Mouse (Mus musculus) lung, adult 10 weeks (tissue): ENCODE results near the gene Yipf3. TPM values are rescaled to one million over a fixed set of nuclear protein-coding genes. Genes with fewer than 3 reads are reported as not detected.

Experiments used
- polyA plus RNA-seq: library from polyadenylated mRNA; stranded (reverse); fragments of 350-450 nt; fragmentation: Illumina TruSeq; extraction: RNeasy Lipid Tissue Mini Kit (QIAGEN cat#74804); gene quantifications from one replicate; pipeline ENCODE4 v1.2.3, GENCODE M21; 2014; ENCODE audit warnings: low read depth, low replicate concordance; ENCODE audit not compliant: insufficient read depth

The Yipf3 gene
- polyA plus RNA-seq, result 85.3 TPM

GRCm38 (mm10) chr17:46247512-46248188 lies at the start of gene Yipf3, which contains the start of gene Polr1c:
TSS of gene Yipf3 (plus strand) at chr17:46248080.
TSS of gene Polr1c (minus strand) at chr17:46248054.

GRCm38 (mm10) chr17:46202421-46203071 lies 45.3 kb upstream of the Yipf3 start, which contains the start of the genes Polh and Xpo5:
TSS of gene Polh (minus strand) at chr17:46202645.
TSS of gene Xpo5 (plus strand) at chr17:46202782.

GRCm38 (mm10) chr17:46253452-46254084 lies 5.7 kb downstream of the Yipf3 start, which contains the start of gene Lrrc73:
TSS of gene Lrrc73 (plus strand) at chr17:46253531.

GRCm38 (mm10) chr17:46282483-46283123 lies 34.7 kb downstream of the Yipf3 start, which contains the start of gene Tjap1:
TSS of gene Tjap1 (minus strand) at chr17:46283026.

GRCm38 (mm10) chr17:46297364-46298219 lies 49.7 kb downstream of the Yipf3 start, which contains the start of gene Dlk2:
TSS of gene Dlk2 (plus strand) at chr17:46297421.

Other genes with a start within 250 kb of the Yipf3 start
- 283 TPM for gene Vegfa, start 215.7 kb upstream of the Yipf3 start, polyA plus RNA-seq
- 70.9 TPM for gene Mrps18a, start 137.1 kb upstream of the Yipf3 start, polyA plus RNA-seq
- 26.4 TPM for gene Rsph9, start 103.9 kb upstream of the Yipf3 start, polyA plus RNA-seq
- 18.3 TPM for gene Mad2l1bp, start 94.5 kb upstream of the Yipf3 start, polyA plus RNA-seq
- gene Gtpbp2, start 87.0 kb upstream of the Yipf3 start, polyA plus RNA-seq, result 35.6 TPM
- 4.1 TPM for gene Polh, start 45.4 kb upstream of the Yipf3 start, polyA plus RNA-seq
- gene Xpo5, start 45.3 kb upstream of the Yipf3 start, polyA plus RNA-seq, result 11.6 TPM
- gene Polr1c, start within 50 bp of the Yipf3 start, polyA plus RNA-seq, result 50.4 TPM
- gene Lrrc73, start 5.5 kb downstream of the Yipf3 start, polyA plus RNA-seq, result 3.4 TPM
- gene Tjap1, start 34.9 kb downstream of the Yipf3 start, polyA plus RNA-seq, result 10.1 TPM
- 0.30 TPM for gene Dlk2, start 49.3 kb downstream of the Yipf3 start, polyA plus RNA-seq
- 2.1 TPM for gene Abcc10, start 80.3 kb downstream of the Yipf3 start, polyA plus RNA-seq
- gene Zfp318, start 135.7 kb downstream of the Yipf3 start, polyA plus RNA-seq, result 2.9 TPM
- gene Crip3, start 180.8 kb downstream of the Yipf3 start, polyA plus RNA-seq, result 1.1 TPM
- gene Slc22a7, start 190.4 kb downstream of the Yipf3 start, polyA plus RNA-seq, result not detected
- not detected for gene Ttbk1, start 239.6 kb downstream of the Yipf3 start, polyA plus RNA-seq
- gene Dnph1, start 248.6 kb downstream of the Yipf3 start, polyA plus RNA-seq, result 1.7 TPM